Mouse (Mus musculus) small intestine, adult 2 months (tissue): ENCODE measurements around the gene Tmem131.

Experiments used
- CTCF ChIP-seq: fragments of 200-500 bp; IDR thresholded peaks from 2 replicates; pipeline ENCODE4 v1.5.1; 2012; ENCODE audit warnings: low read depth, mild to moderate bottlenecking, control low read depth, inconsistent platforms, low read length, moderate library complexity, mixed read lengths; ENCODE audit not compliant: insufficient replicate concordance, insufficient read length; ENCODE audit errors: extremely low read depth
- POLR2A ChIP-seq: fragments of 200-500 bp; IDR thresholded peaks from 2 replicates; pipeline ENCODE4 v1.6.1; 2012; ENCODE audit warnings: low read depth, mild to moderate bottlenecking, control low read depth, inconsistent platforms, low read length, moderate library complexity

- no peak for TF ChIP-seq CTCF
- TF ChIP-seq POLR2A = no peak
Measured at GRCm38 (mm10) chr1:36928357-36929330, 14.8 kb downstream of the Tmem131 start.
